Mouse (Mus musculus): Measurements from ENCODE around the gene Mettl16.

The Mettl16 gene

DNA sequence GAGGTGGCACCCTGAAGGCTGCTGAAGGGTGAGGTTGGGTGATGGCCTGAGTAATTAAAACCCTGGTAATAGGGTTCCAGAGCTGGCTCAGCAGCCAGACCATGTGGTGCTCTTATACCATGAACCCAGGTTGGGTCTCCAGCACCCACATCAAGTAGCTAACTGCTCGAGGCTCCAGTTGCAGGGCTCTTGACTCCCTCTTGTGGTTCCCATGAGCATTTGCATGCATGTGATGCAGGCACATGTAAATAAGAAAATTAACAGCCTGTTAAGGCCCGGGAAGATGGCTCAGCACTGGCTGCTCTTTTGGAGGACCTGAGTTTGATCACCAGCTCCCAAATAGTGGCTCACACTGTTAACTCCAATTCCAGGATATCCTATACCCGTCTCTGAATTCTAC lies 75.2 kb downstream of the Mettl16 start:
- DNase-seq (ENCODE audit: low spot score), result no peak

DNA sequence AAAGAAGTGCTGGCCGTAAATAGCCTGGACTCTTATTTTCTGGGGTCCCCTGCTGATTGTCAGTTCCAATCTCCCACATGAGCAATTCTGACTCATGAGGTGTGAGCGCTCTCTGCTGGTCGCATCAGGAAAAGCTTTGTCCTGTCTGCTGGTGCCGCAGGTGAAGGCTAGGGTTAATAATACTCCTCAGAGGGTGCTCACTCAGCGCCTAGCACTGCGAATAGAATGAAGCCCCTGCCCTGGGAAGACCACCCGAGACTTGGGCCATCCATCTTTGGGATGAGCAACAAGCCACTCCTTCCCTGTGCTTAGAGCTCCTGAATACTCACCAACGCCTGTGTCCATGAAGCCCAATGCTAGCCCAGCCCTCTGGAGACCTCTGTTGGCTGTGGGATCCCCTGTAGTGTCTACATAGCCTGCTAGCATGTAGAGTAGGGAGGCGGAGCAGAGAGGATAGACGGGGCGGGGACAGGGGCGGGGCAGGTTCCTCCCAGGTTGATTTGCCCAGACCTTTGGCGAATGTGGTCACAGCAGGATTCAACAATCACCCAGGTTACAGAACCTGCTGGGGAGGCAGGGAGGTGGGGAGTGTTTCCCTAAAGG lies 77.4 kb downstream of the Mettl16 start:
- peak; percentile 88 for DNase-seq (ENCODE audit: low spot score)

DNA sequence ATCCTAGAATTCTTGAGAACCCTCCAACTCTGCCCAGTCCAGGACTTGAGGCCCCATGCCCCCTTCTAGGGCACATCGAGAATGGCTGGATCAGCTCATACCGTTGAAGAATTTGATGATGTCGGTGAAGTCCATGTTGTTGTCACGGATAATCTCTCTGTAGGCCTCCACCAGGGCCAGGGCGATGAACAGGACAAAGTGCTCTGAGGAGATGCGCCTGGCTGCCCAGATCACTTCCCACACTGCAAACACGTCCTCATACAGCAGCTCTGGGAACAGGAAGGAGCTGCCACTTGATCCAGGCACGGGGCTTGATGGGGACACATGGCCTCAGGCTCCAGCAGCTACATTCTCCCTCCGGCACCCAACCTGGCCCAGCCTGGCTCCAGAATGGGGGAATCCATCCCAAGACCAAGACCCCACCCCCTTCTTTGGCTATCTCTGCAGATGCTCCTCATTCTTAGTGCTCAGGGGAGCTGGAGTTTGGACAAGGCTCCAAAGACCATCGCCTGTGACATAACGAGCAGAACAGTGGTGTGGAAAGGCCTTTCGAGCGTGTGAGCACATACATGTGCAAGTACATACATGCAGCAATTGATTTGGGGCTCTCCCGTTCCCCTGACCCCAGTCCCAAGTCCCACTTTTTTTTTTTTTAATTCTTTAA lies 80.5 kb downstream of the Mettl16 start:
- DNase-seq (ENCODE audit: low spot score), result no peak

DNA sequence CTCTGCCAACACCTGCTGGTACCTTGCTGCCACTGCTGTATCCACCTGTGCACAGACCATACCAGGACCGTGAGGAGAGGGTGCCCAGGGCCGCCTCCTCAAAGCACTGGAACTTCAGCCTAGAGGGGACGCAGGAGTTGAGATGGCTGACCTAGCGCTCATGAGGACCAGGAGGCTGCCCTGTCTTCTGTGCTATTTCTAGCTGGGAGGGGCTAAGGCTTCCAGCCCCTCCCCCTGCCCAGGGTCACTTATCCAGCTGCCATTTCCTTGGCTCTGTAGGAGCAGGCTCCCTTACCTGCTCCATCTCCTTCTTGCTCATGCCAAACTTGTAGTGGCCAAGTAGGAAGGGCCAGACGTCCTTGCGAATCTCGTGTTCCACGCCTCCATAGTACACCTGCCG lies 87.1 kb downstream of the Mettl16 start:
- DNase-seq (ENCODE audit: low spot score), result no peak

DNA sequence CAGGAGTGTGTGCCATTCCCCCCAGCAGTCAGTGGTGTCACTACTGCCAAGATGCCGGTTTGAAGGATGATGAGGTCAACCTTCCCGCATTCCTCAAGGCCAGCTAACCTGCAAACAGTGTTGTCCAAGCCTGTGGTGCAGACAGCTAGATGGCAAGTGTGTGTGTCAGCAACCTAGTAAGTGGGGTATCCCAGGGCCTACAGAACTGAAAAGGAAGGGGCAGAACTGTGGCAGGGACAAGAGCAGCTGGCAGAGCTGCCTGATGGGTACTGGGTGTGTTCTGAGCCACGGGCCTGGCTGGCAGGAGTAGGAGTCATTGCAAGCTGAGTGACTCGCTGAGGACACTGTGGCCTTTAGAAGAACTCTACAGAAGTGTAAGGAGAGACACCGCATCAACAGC lies 91.5 kb downstream of the Mettl16 start:
- no peak for DNase-seq (ENCODE audit: low spot score)

DNA sequence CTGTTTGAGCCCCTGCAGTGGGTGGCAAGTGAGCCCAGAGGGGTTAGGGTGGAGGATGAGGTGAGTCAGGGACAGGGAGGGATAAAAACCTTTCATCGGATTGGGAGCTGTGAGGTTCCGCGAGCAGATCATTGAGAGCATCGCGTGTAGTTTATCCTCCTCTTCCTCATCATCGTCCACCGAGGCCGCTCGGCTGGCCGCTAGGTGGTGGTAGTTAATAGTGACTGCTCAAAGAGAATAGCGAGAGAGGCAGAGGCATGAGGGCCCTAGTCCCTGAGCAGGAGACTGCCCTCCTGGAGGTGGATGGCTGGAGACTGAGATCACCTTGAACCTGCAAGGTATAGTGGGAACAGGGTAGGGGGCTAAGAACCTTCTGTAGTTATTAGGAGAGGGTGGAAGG lies 92.8 kb downstream of the Mettl16 start:
- DNase-seq (ENCODE audit: low spot score), result peak; percentile 71

DNA sequence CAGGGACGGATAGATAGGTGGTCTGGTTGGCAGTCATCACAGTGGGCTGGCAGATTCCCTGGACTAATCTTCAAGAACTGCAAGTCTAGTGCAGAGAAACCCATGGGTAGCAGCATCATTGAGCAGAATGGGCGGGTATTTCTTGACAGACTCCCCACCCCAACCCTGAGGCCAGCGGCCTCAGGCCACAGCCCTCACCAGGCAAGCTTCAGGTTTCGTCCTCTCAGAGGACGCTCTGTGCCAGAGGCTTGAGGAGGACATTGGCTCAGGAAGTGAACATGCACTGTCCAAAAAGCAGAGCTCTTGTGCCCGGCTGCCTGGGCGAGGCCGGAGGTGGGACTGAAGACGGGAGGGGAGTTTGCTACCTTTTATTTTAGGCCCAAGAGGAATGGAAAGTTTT lies 93.8 kb downstream of the Mettl16 start:
- no peak for DNase-seq (ENCODE audit: low spot score)

DNA sequence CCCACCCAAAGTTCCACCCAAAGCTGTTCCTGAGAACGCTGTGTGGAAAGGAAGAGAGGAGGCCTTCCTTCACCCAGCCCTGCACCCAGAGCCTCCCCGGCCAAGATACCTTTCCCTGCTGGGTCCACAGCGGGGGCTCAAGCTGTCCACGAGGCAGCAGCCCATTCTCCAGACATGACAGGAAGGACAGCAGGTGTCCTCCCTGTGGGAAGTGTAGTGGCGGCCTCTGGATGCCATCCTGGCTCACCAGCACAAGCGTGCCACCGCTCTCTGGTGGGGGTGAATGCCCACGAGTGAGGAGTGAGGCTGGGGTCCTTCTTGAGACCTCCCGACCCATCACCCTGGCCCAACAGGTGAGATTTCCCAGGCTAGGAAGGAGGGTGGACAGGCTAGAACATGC lies 94.6 kb downstream of the Mettl16 start:
- DNase-seq (ENCODE audit: low spot score), result no peak

DNA sequence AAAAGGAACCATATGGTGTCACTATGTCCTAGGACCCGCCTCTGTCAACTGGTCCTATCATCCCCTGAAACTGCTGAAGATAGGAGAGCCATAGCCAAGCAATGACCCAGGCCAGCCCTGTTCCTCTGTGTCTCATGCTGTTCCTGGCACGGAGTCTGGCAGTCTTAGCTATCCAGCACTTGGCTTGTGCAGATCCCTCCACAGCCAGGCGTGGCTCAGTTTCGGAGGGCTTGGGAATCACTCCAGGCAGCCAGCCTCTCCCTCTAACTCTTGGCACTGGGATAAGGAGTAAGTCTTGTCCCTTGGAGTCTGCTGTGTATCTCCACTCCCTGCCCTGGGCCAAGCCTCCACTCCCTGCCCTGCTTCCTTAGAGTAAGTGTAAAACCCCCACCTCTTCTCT lies 96.0 kb downstream of the Mettl16 start:
- DNase-seq (ENCODE audit: low spot score), result no peak

DNA sequence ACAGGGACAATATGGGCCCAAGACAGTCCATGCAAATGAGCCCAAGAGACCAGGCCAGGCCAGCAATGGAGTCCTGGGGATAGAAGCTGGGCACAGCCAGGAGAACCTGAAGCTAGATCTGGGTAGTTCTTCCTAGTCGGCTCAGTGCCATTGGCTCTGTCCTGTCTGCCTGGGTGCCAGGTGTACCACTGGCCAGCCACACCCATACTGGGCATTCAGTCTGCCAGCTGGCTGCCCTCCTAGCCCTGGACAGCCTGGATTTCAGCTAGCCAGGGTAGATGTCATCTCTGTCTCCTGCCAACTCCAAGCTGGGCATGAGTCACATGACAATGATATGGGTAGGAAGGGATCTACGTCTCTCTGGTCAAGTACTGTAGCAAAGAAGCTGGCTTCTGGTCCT lies 96.6 kb downstream of the Mettl16 start:
- DNase-seq (ENCODE audit: low spot score), result no peak

DNA sequence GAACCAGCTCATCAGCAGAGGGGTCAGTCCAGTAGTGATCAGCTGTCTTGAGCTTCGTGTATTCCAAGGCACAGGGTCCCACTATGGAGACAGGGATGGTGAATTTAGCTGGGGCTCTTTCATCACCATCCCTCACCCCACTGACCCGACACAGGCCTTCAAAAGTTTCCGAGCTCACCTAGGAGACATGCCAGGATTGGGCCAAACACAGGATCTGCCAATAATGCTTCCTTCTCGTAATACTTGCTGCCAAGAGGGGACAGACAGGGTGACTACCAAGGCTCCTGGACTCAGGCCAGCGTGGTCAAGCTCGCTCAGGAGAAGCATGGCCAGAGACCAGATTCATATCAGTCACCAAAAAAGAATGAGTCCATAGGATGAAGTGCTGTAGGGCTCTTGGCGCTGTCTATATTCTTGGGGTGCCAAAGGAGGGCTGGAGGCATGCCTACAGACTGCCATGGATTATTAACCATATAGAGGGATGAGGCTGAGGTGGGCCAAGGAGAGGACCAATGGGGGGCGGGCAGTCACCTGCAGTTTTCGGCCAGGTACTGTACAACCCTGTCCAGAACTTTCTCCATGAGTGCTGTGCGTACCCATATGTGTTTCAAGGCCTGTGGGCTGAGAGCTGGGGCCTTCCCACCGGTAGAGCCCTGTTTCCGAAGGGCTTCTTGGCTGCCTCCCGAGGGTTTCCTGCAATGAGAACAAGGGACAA lies 97.6 kb downstream of the Mettl16 start:
- no peak for DNase-seq (ENCODE audit: low spot score)

DNA sequence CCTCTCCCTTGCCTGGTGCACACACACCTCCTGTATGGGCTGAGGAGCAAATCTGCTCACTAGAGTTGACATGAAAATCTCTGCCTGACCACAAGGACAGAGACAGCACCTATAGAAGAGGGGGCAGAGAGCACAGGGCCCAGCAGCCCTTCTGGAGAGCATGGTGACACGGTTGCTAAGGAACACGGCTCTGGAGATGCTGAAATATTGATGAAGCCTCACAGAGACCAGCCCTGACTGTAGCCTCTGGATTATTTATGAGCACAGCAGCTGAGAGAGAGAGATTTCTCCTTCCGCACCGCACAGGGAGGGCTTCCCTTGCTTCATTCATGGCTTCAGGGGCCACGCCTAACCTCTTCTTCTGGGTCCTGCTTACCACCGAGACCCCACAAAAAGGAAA lies 99.0 kb downstream of the Mettl16 start:
- no peak for DNase-seq (ENCODE audit: low spot score)

DNA sequence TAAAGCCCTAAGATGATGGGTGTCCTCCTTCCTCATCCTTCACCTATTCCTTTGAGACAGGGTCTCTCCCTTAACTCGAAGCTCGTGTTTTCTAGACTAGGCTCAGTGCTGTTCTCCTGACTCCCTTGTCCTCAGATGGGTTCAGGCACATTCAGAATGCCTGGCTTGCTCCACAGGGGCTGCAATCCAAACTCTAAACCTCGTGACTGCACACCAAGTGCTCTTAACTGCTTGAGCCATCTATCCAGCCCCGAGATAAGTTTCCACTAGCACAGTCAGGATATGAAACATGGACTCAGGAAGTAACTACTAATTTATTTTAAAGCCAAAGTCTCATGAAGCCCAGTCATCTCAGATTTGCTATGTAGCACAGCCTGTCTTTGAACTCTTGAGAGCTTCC lies 99.9 kb downstream of the Mettl16 start:
- DNase-seq (ENCODE audit: low spot score), result no peak

DNA sequence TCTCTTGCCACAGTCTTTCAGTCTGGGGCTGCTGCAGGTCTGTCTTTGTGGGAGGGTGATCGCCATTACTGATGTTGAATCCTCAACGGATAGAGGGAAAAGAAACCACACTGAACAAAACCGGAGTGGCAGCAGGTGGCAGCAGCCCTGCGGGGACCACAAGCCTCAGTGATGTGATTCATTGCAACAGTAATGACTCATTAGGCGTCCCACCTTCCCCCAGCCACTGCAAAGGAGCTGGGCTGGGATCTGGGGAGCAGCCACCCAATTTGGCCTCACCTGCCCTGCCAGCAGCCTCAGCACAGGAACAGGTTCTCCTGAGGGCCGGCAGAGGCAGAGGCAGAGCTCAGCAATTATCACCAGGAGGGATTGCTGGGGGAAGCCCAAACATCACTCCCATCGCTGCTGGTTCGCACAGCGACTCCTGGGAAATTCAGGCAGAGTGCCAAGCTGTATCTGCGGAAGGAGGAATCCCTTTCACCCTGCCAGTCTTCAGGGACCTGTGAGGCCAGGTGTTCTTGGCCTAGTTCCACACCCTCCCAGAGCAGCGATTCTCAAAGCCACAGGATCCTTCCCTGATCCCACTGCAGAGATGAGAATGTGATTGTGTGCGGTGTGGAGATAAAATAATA lies 100.5 kb downstream of the Mettl16 start:
- no peak for DNase-seq (ENCODE audit: low spot score)

DNA sequence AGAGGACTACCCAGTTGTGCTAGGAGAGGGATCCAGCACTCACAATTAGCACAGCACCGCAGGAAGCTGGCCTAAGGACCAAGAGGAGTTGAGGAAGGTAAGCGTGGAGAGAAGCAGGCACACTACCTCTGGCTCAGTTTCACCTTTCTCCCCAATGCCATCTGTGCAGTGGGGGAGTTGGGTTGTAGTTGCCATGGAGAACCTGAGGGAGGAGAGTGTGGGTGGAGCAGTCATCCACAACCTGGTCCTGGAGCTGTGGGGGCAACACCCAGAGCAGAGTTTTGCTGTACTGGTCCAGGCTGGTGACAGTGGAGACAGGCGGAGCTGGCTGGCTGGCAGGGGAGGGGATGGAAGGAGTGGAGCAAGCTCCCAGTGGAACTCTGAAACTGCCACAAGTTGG lies 104.0 kb downstream of the Mettl16 start:
- DNase-seq (ENCODE audit: low spot score), result no peak

DNA sequence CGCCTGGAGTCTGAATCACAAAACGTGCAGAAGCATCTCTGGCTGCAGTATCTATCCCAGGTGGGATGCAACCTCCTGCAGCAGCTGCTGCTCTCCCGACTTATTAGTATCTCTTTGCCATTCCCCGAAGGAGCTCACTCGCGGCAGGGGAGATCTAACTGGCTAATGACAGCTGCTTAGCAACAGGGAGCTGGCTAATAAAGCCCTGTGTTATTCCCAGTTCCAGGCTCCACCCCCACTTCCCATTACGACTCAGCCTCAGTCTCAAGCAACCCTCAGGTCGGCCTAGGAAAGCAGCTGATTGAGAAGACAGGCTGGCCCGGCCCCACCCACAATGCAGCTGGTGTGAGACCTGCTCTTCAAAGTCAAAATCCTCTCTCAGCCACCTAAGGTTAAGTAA lies 106.2 kb downstream of the Mettl16 start:
- peak; percentile 83 for DNase-seq (ENCODE audit: low spot score)
